Mouse (Mus musculus) frontal cortex, adult (tissue): ENCODE data around the gene BC107364.
"Not testable (repeated sequence)": the region's sequence is repeated elsewhere in the genome, so short reads cannot be mapped to it uniquely, and the experiment has no call there.

Experiments
- ATAC-seq: cut with Nextera tagmentation; 2 replicates; pipeline ENCODE4 v1.9.2; 2017; ENCODE audit warnings: mild to moderate bottlenecking, moderate library complexity, mixed read lengths; ENCODE audit not compliant: low TSS enrichment

Gene BC107364

DNA sequence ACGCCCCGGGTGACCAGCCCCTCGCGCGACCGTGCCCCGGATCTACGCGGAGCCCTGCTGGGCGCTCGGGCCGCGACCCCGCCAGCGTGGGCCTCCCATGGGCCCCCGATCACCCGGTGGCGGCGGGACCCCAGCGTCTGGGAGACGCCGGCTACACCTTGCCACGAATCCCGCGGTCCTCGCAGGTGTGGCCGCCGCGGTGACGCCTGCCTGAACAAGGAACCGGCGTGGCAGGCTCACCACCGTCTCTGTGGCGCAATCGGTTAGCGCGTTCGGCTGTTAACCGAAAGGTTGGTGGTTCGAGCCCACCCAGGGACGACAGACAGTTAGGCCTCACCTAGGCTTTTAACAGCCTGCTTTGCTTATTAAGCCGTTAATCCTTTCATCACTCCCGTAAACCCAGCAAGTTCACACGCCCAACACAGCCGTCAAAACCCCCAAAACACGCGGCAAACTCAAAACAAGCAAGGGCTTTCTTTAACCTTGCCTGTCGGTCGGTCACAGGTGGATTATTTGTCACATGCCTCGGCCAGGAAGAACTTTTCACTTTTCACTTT lies 847 bp downstream of the BC107364 start:
- ATAC-seq, result not testable (repeated sequence)

DNA sequence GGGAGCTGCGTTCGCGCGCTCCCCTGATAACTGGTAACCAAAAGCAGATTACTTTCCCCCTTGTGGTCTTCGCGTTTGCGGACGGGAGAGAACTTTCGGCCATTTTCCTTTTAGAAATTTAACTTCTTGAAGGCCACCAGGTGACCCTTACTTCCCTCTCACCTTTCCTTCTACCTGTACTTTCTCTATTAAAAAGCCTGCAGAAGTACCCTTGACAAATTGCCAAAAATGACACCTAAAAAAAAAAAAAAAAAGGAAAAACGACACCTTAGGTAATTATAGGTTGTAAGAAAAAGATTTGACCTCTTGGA lies 1.6 kb downstream of the BC107364 start:
- not testable (repeated sequence) for ATAC-seq

- not testable (repeated sequence) for ATAC-seq
Measured at GRCm38 (mm10) chr3:96449762-96450585, 2.1 kb downstream of the BC107364 start.

- no peak for ATAC-seq
Measured at GRCm38 (mm10) chr3:96445436-96445835, 6.7 kb downstream of the BC107364 start.

GRCm38 (mm10) chr3:96440578-96440977 lies 11.5 kb downstream of the BC107364 start:
- ATAC-seq, result no peak

DNA sequence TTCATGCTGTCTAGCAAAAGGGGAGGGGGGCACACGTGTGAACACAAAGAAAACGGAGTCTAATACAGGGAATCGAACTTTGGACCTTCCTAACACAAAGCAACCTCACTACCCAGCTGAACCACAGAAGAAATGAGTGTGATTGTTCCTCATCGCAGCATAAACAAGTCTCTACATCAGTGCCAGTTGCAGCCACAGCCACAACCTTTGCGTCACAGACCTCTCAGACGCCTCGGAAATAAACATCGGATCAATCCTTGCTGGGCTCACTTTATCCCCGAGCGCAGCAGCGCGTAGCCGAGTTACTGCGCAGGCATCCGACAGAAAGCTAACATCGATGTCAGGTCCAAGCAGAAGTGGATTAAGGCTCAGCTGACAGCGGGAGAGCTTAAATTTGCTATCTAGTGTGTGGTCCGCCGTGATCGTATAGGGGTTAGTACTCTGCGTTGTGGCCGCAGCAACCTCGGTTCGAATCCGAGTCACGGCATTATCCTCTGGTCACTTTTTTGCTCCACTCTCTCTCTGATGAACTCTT lies 16.5 kb downstream of the BC107364 start:
- no peak for ATAC-seq

DNA sequence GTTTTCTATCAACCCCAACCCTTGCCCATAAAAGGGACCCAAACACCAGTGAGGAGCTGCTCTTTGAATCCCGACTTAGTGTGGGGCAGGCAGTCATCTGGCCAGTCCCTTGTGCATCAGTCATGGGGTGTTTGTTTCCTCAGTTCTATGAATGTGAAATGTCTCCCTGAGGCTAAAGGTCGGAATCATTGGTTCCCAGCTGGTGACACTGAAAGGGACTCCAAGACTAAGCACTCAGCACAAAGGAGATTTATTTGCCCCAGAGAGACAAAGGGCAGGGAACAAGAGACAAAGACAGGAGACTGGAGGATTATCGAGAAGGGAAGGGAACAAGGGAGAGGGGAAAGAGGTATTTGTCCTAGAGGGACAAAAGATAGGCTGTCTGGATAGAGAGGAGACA lies 19.9 kb downstream of the BC107364 start:
- ATAC-seq, result no peak

GRCm38 (mm10) chr3:96429819-96430132 lies 22.3 kb downstream of the BC107364 start:
- no peak for ATAC-seq

DNA sequence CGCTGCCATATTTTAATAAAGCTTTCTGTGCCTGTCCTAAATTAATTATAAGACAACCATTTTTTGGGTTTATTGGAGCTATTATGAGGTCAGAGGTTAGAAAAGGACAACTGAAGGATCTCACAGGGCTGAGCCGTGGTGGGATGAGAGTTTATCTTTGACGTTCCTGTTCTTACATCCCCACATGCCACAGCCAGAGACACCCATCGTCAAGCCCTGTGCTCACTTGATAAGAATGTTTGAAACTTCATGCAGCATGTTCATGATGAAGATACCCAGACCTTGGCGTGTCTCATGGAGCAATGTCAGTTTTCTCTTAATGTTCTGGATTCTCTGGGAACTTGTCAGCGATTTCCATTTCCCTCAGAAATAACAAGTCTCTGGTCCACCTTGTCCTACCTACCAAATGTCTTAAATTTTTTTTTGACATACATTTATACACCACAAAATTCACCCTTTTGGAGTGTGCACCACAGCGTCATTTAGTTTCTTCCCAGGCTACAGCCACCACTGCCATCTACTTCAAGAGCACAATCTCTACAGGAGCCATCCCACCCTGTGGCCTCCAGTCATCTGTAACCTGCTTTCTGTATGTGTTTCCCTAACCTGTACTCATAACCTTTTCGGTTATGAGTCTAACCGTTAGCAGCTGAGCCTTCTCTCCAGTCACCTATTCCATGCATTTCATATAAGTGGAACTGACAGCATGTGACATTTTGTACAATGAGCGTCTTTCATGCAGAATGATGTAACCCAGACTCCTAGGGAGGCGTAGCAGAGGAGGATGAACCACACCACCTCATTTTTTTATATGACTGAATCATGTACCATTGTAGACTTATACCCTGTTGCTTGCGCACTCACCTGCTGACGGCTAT lies 22.9 kb downstream of the BC107364 start:
- ATAC-seq, result no peak

DNA sequence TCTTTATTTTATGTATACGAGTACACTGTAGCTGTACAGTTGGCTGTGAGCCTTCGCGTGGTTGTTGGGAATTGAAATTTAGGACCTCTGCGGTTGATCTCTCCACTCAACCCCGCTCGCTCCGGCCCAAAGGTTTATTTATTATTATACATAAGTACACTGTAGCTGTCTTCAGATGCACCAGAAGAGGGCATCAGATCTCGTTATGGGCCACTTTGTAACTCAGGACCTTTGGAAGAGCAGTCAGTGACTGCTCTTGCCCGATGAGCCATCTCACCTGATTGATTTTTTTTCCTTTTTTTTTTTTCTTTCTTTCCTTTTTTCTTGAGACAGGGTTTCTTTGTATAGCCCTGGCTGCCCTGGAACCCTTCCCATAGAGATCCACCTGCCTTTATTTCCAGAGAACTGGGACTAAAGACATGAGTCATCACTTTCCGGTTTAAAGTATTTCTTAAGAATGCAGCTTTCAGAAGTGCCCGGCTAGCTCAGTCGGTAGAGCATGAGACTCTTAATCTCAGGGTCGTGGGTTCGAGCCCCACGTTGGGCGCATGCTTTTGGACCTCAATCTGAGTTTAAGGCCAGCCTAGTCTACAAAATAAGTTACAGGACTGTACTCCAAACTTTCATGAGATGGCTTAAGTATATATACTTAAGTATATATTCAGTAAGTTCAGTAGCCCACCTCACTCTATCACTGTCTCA lies 24.2 kb downstream of the BC107364 start:
- ATAC-seq, result no peak

DNA sequence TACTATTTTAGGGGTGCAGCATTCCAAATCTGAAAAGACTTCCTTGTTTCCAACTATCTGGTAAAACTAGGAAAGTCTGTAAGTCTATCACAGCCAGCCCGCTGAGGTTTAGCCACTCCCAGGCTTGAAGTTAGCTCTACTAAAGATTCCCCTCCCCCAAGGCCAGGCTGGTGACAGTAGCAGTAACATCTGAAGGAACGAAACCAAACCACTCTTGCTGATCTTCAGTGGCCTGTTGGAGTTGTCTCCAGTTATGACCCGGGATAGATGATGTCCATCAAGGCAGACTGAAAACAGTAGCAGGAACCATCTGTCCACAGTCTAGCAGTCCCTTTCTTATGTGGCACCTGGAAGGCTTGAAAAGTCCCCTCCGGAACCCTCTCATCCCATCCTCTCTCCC lies 24.8 kb downstream of the BC107364 start:
- no peak for ATAC-seq

DNA sequence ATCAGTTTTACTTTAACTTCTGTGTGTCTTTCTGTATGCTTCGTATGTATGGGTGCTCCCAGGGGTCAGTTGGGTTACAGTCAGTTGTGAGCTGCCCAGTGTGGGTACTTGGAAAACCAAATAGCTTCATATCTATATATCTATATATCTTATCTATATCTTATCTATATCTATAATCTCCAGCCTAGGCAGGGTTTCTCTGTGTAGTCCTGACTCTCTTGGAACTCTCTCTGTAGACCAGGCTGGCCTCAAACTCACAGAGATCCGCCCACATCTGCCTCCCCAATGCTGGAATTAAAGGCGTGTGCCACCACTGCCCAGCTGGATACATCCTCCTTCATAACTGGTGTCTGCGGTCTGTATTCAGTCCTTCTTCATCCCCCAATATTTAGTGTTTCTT lies 25.8 kb downstream of the BC107364 start:
- no peak for ATAC-seq

DNA sequence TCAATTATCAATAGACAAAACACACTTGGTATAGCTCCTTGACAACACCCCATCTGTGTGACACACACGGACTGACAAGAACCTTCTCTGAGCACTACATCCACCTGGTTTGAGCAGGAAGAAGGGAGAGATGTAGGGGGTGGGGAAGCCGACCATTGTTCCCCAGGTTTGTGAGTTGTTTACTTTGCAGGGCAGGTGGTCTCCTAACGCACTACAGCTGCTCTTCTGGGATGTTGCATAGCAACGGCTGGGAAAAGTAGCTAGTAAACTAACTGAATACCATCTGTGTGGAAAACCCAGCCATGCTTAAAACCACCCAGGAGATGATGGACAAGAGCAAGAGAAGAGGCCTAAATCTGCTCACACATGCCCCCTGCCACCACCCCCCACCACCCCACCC lies 27.7 kb downstream of the BC107364 start:
- not testable (repeated sequence) for ATAC-seq

GRCm38 (mm10) chr3:96423889-96424288 lies 28.2 kb downstream of the BC107364 start:
- ATAC-seq, result no peak

GRCm38 (mm10) chr3:96420796-96421195 lies 31.3 kb downstream of the BC107364 start:
- no peak for ATAC-seq

DNA sequence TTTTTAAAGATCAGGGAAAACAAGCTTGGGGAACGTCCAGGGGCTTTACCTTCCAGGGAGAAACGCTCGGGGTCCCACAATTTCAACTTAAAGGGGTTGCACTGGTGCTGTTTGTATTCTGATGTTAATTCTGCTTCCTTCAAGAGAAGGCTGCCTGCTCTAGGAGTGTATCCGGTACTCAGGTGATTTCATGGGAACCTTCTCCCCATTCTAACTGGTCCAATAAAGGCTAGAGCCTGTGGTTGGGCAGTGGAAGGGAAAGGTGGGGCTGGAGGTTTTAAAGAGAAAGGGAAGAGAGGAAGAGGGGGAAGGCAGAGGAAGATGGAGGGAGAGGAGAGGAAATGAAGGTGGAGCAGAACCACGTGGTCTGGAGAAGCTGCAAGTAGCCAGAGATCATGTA lies 33.2 kb downstream of the BC107364 start:
- not testable (repeated sequence) for ATAC-seq

DNA sequence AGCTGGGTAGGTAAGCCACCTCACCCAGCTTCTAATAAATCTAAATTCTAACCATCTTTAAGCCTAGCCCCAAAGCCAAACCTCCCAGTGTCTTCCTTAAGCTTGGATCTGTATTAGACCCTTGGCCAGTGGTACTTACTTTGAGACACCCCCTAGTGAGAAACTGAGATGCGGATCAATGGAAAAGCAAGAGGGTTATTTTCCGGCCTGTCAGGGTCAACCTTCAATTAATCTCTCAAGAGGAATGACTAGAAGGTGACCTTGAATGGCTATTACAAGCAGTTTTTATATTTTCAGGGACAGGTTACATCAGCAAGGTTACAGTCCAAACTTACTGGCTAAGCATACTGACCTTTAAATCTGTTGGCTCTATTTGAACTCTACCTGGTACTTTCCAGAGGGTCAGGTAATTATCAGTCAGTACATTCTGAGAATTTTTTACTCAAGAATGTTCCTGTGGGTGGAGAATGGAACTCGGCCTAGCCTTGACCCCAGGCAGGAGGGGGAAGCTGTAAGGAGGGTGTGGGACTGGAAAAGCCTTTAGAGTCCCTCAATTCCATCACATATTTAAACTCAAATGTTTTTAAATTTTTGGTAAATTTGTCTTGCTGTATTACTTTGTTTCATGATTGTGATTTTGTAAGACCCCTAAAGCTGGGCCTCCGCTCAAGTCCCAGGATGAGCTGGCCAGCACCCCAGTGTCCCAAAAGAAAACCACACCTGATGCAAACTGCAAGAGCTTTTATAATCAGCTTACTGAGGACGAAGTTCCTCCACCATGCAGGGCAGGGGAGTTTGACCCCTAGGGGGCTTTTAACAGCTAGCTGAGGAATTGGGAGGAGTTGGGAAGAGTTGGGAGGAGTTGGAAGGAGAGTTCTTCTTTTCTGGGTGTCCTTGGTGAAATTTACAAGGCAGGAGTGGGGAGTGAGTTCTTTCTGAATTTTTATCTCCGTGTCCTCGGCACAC lies 34.0 kb downstream of the BC107364 start:
- ATAC-seq, result no peak

DNA sequence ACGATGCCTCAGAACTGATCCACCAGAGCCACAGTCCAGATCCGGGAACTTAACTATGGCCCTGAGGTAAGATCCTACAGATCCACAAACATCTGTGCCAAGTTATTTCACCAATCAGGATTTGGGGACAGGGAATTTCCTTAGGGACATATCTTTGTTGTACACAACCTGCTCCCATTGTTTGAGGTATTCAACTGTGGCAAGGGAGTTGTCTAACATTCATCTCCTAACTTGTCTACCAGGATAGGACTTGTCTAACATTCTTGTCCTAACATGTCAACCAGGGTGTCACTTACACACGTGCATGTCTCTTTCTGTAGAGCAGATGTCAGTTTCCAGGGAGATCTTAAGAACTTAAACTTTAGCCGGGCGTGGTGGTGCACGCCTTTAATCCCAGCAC lies 35.5 kb downstream of the BC107364 start:
- no peak for ATAC-seq

DNA sequence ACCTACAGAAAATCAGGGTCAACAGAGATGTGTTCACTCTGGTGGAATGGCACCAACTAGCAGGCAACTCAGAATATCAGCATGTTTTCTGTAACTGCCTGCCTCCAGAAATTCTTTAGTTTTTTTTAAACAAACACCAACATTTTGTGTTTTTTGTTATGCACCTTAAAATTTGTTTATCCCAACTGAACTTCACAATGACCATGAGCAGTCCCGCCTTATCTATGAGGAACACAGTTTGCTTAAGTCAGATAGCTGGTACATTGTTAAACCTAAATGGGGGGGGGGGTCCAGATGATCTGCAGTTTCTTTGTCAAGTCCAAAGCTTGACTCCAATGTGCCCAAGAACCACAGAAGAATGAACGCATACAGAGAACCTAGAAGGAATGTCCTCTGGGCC lies 36.0 kb downstream of the BC107364 start:
- no peak for ATAC-seq

DNA sequence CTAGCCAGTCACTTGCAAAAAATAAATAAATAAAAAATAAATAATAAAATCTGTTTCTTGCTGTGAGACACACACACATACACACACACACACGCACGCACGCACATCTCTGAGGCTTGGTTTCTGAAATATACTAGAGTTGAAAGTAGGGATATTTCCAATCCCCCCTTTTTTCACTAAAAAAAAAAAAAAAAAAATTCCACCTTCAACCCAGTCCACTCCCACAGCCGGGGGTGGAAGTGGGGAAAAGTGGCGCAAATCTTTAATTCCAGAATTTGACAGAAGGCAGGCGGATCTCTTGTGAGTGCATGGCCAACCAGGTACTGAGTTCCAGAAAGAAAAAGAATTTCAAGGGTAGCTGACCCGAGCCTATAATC lies 37.2 kb downstream of the BC107364 start:
- no peak for ATAC-seq
